Mouse (Mus musculus) MEL (cell line): ENCODE results near the gene Klk1b5. TPM values are rescaled to one million over a fixed set of nuclear protein-coding genes. Genes with fewer than 3 reads are reported as not detected.

Experiments used
- DNase-seq: peaks from one replicate; pipeline ENCODE4 v3.0.0; 2011; ENCODE audit warnings: low read depth, low spot score
- H3K27ac ChIP-seq: 2 replicates; pipeline ENCODE4 v1.5.1; 2012; ENCODE audit warnings: low read depth, mild to moderate bottlenecking, control low read depth, low read length, moderate library complexity; ENCODE audit not compliant: control insufficient read depth
- H3K27me3 ChIP-seq, 2 experiments: fragments of 150-350 bp in 1 of 2; sonication (generic) in 1 of 2; 2 replicates each; pipeline ENCODE4 v1.6.1; 2012; ENCODE audit warnings: low read length in 2 of 2, mild to moderate bottlenecking in 2 of 2, improper control_type of control experiment in 1 of 2, moderate library complexity in 1 of 2; ENCODE audit not compliant: insufficient read depth in 2 of 2, control insufficient read depth in 1 of 2
- H3K36me3 ChIP-seq, 2 experiments: 2 replicates each; pipeline ENCODE4 v1.6.1; 2012 to 2014; ENCODE audit warnings: low read length in 2 of 2, improper control_type of control experiment in 1 of 2, inconsistent platforms in 1 of 2, mild to moderate bottlenecking in 1 of 2; ENCODE audit not compliant: insufficient read depth in 2 of 2, control insufficient read depth in 1 of 2
- H3K4me1 ChIP-seq, 2 experiments: fragments of 150-350 bp in 1 of 2; sonication (generic) in 1 of 2; 2 replicates each; pipeline ENCODE4 v1.6.1; 2012; ENCODE audit warnings: low read length in 2 of 2, improper control_type of control experiment in 1 of 2, mild to moderate bottlenecking in 1 of 2; ENCODE audit not compliant: insufficient read depth in 2 of 2, control insufficient read depth in 1 of 2
- H3K4me3 ChIP-seq, 2 experiments: fragments of 150-350 bp in 1 of 2; sonication (generic) in 1 of 2; 2 replicates each; pipeline ENCODE4 v1.5.1; 2012; ENCODE audit warnings: low read depth in 2 of 2, low read length in 2 of 2, mild to moderate bottlenecking in 2 of 2, moderate library complexity in 2 of 2, control low read depth in 1 of 2, improper control_type of control experiment in 1 of 2; ENCODE audit not compliant: control insufficient read depth in 1 of 2, insufficient read depth in 1 of 2
- H3K79me2 ChIP-seq: 2 replicates; pipeline ENCODE4 v1.6.1; 2012; ENCODE audit warnings: mild to moderate bottlenecking, low read length, moderate library complexity; ENCODE audit not compliant: control insufficient read depth, poor library complexity, insufficient read depth
- H3K9ac ChIP-seq: 2 replicates; pipeline ENCODE4 v1.6.1; 2012; ENCODE audit warnings: low read depth, mild to moderate bottlenecking, control low read depth, low read length, moderate library complexity; ENCODE audit not compliant: control insufficient read depth, poor library complexity, severe bottlenecking
- H3K9me3 ChIP-seq: fragments of 150-350 bp; sonication (generic); replicated peaks from 2 replicates; pipeline ENCODE4 v1.6.1; 2012; ENCODE audit warnings: mild to moderate bottlenecking, low read length, improper control_type of control experiment, moderate library complexity; ENCODE audit not compliant: insufficient read depth
- BHLHE40 ChIP-seq: IDR thresholded peaks from 2 replicates; pipeline ENCODE4 v1.6.1; 2012; ENCODE audit warnings: low read depth, mild to moderate bottlenecking, inconsistent platforms, low read length, improper control_type of control experiment, borderline replicate concordance
- CTCF ChIP-seq, 3 experiments: IDR thresholded peaks in 2 of 3; conservative IDR thresholded peaks in 1 of 3; 2 replicates each; pipeline ENCODE4 v1.5.1; 2011 to 2012; ENCODE audit warnings: low read length in 3 of 3, low read depth in 2 of 3, mild to moderate bottlenecking in 2 of 3, improper control_type of control experiment in 1 of 3, inconsistent platforms in 1 of 3, mixed read lengths in 1 of 3, moderate library complexity in 1 of 3; ENCODE audit not compliant: control insufficient read depth in 1 of 3, insufficient read depth in 1 of 3, poor library complexity in 1 of 3, severe bottlenecking in 1 of 3
- ELF1 ChIP-seq: IDR thresholded peaks from 2 replicates; pipeline ENCODE4 v1.6.1; 2014; ENCODE audit warnings: low read depth, mild to moderate bottlenecking, inconsistent platforms, low read length, improper control_type of control experiment, moderate library complexity
- HCFC1 ChIP-seq: IDR thresholded peaks from 2 replicates; pipeline ENCODE4 v1.6.1; 2012; ENCODE audit warnings: low read depth, mild to moderate bottlenecking, inconsistent platforms, low read length, improper control_type of control experiment, moderate library complexity
- JUND ChIP-seq: IDR thresholded peaks from 2 replicates; pipeline ENCODE4 v1.6.1; 2011; ENCODE audit warnings: low read depth, mild to moderate bottlenecking, improper control_type of control experiment, low read length
- MAFK ChIP-seq: IDR thresholded peaks from 2 replicates; pipeline ENCODE4 v1.6.1; 2011; ENCODE audit warnings: low read depth, mild to moderate bottlenecking, low read length, improper control_type of control experiment, borderline replicate concordance
- MEF2A ChIP-seq: IDR thresholded peaks from 2 replicates; pipeline ENCODE4 v1.6.1; 2014; ENCODE audit warnings: low read depth, mild to moderate bottlenecking, inconsistent platforms, low read length, improper control_type of control experiment; ENCODE audit not compliant: poor library complexity, insufficient replicate concordance, severe bottlenecking; ENCODE audit errors: extremely low read depth
- MXI1 ChIP-seq: IDR thresholded peaks from 2 replicates; pipeline ENCODE4 v1.6.1; 2011; ENCODE audit warnings: mild to moderate bottlenecking, low read depth, low read length, improper control_type of control experiment
- MYC ChIP-seq: IDR thresholded peaks from 2 replicates; pipeline ENCODE4 v1.6.1; 2011; ENCODE audit warnings: low read depth, mild to moderate bottlenecking, low read length, improper control_type of control experiment, moderate library complexity
- NELFE ChIP-seq: IDR thresholded peaks from 2 replicates; pipeline ENCODE4 v1.6.1; 2011; ENCODE audit warnings: low read depth, low read length, improper control_type of control experiment
- POLR2A ChIP-seq, 2 experiments: IDR thresholded peaks; 2 replicates each; pipeline ENCODE4 v1.6.1; 2011 to 2012; ENCODE audit warnings: low read length in 2 of 2, mild to moderate bottlenecking in 2 of 2, control low read depth in 1 of 2, improper control_type of control experiment in 1 of 2, low read depth in 1 of 2, moderate library complexity in 1 of 2; ENCODE audit not compliant: control insufficient read depth in 1 of 2, insufficient read depth in 1 of 2, poor library complexity in 1 of 2
- RAD21 ChIP-seq: IDR thresholded peaks from 2 replicates; pipeline ENCODE4 v1.6.1; 2011; ENCODE audit warnings: mild to moderate bottlenecking, low read depth, low read length, improper control_type of control experiment
- SMC3 ChIP-seq: IDR thresholded peaks from 2 replicates; pipeline ENCODE4 v1.6.1; 2011; ENCODE audit warnings: low read depth, low read length, improper control_type of control experiment
- TAL1 ChIP-seq: IDR thresholded peaks from 2 replicates; pipeline ENCODE4 v1.6.1; 2012; ENCODE audit warnings: mild to moderate bottlenecking, inconsistent platforms, low read length, moderate library complexity, mixed read lengths
- TCF12 ChIP-seq: IDR thresholded peaks from 2 replicates; pipeline ENCODE4 v1.6.1; 2014; ENCODE audit warnings: low read depth, mild to moderate bottlenecking, inconsistent platforms, low read length, improper control_type of control experiment, moderate library complexity
- UBTF ChIP-seq: IDR thresholded peaks from 2 replicates; pipeline ENCODE4 v1.6.1; 2012; ENCODE audit warnings: low read depth, mild to moderate bottlenecking, inconsistent platforms, low read length, improper control_type of control experiment, moderate library complexity, borderline replicate concordance; ENCODE audit not compliant: insufficient read depth
- ZKSCAN1 ChIP-seq: IDR thresholded peaks from 2 replicates; pipeline ENCODE4 v1.6.1; 2012; ENCODE audit warnings: low read depth, mild to moderate bottlenecking, inconsistent platforms, low read length, improper control_type of control experiment, moderate library complexity
- polyA plus RNA-seq, 2 experiments: library from polyadenylated mRNA; stranded (reverse) in 1 of 2; unstranded in 1 of 2; fragments of >175 nt in 1 of 2; fragments of >200 nt in 1 of 2; gene quantifications; 2 replicates each; pipeline versions ENCODE4 v1.2.1 to v1.2.4; 2012; ENCODE audit warnings: low replicate concordance in 2 of 2, low read depth in 1 of 2; ENCODE audit not compliant: insufficient read length in 2 of 2, insufficient read depth in 1 of 2, missing spikeins in 1 of 2
- total RNA-seq: library from RNA; depleted of rRNA; stranded (reverse); fragments of 300-350 nt; gene quantifications from 2 replicates; pipeline ENCODE4 v1.2.3, GENCODE M21; 2012

The Klk1b5 gene
- total and polyA plus RNA-seq, 3 experiments: not detected

GRCm38 (mm10) chr7:44247971-44248370, 32.2 kb downstream of the Klk1b5 start:
- H3K27ac ChIP-seq: peak overlapping the region; percentile 36; the same call in 1 of the 2 replicates
- H3K79me2 ChIP-seq: peaks cover 27% of the 10 kb centered on the region
- no peak for DNase-seq
- TF ChIP-seq ZKSCAN1 (no peak), SMC3 (no peak), TAL1 (no peak), NELFE (no peak), MEF2A (no peak), ELF1 (no peak), RAD21 (no peak), MYC (no peak), JUND (no peak), CTCF (IDR thresholded peaks at IDR 0.05 in 2 of 3, conservative IDR thresholded peaks at IDR 0.05 in 1 of 3; ENCODE audit: control insufficient read depth in 1 of 3, insufficient read depth in 1 of 3, low read depth in 2 of 3, low read length in 3 of 3, poor library complexity in 1 of 3, severe bottlenecking in 1 of 3) (no peak), MAFK (no peak), UBTF (no peak), MXI1 (no peak), HCFC1 (no peak)
- peaks cover 12 to 15% of the 10 kb centered on the region in 2 experiments for H3K36me3 ChIP-seq
- H3K9me3 ChIP-seq: no peaks in the 10 kb centered on the region
- H3K4me3 ChIP-seq: peak overlapping the region; percentile 47 to 67
- peaks cover 0 to 15% of the 10 kb centered on the region in 2 experiments; a peak in 2 of 4 replicates for H3K4me1 ChIP-seq
- H3K27me3 ChIP-seq: no peaks in the 10 kb centered on the region
- H3K9ac ChIP-seq: peak overlapping the region; percentile 63

DNA sequence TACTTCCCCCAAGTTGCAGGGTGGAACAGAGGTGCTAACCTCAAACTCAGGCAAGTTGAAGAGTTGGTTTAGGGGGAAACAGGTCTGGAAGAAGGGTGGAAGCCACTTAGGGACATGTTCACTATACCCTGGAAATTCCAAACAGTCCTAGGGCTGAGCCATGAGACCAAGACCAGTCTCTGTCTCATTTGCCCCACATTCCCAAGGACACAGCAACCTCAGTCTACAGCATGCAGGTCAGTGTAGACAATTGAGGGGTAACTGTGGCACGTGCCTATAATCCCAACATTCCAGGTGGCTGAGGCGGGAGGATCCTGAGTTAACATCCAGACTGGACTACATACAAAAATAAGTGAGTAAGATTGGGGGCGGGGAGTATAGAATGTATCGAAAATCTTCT, 33.5 kb downstream of the Klk1b5 start:
- TF ChIP-seq POLR2A (IDR thresholded peaks at IDR 0.05; ENCODE audit: control insufficient read depth in 1 of 2, insufficient read depth in 1 of 2, low read depth in 1 of 2, low read length in 2 of 2, poor library complexity in 1 of 2): peak in 1 of 2 experiments; percentile 45; a peak in 2 of 4 replicates
- no peak for TF ChIP-seq TCF12
- no peak for TF ChIP-seq BHLHE40
- TF ChIP-seq, all 39 proteins: peak for 1
- Histone ChIP-seq H3K27ac (no peak overlapping the region), H3K79me2 (peaks cover 27% of the 10 kb centered on the region), H3K9ac (no peak overlapping the region), H3K36me3 (peaks cover 12 to 15% of the 10 kb centered on the region in 2 experiments), H3K4me3 (no peak overlapping the region), H3K27me3 (no peaks in the 10 kb centered on the region), H3K9me3 (no peaks in the 10 kb centered on the region), H3K4me1 (peaks cover 0 to 15% of the 10 kb centered on the region in 2 experiments; a peak in 2 of 4 replicates)
- DNase-seq: no peak
